Mouse (Mus musculus) cerebellum, adult 2 months (tissue): ENCODE measurements at regions not wholly inside any gene's neighbourhood (a gene's known extent, or its start where the extent isn't known, plus 50 kb on each side); places are given as distances from the start of the nearest gene placed in this dataset.

Experiments used
- CTCF ChIP-seq: fragments of 200-500 bp; IDR thresholded peaks from 2 replicates; pipeline ENCODE4 v1.5.1; 2011; ENCODE audit warnings: low read depth, mild to moderate bottlenecking, control low read depth, low read length, moderate library complexity, borderline replicate concordance; ENCODE audit not compliant: insufficient read depth
- POLR2A ChIP-seq: fragments of 200-500 bp; IDR thresholded peaks from 2 replicates; pipeline ENCODE4 v1.6.1; 2011; ENCODE audit warnings: low read length, control low read depth, borderline replicate concordance; ENCODE audit not compliant: insufficient read depth

GRCm38 (mm10) chr8:50770671-50771070, 1926.9 kb upstream of the Tenm3 start:
- TF ChIP-seq CTCF (no peak), POLR2A (no peak)
